Mouse (Mus musculus) hindlimb bud, embryonic 11.5 days (tissue): ENCODE data around the gene Lim2.

Experiments
- DNase-seq: peaks from one replicate; pipeline ENCODE4 v3.0.0-alpha.2; 2012; ENCODE audit warnings: low read depth, low spot score; ENCODE audit errors: extremely low spot score

Lim2 gene

GRCm38 (mm10) chr7:43443126-43443916 is 15.9 kb downstream of the Lim2 start:
- peak; percentile 41 for DNase-seq

GRCm38 (mm10) chr7:43443917-43444293 is 16.4 kb downstream of the Lim2 start, which contains the start of the genes Etfb and Gm45233:
Etfb (plus strand) TSS chr7:43444083.
Gm45233 (plus strand) TSS chr7:43444128.
- DNase-seq = peak; percentile 83

- DNase-seq = no peak
Observed at GRCm38 (mm10) chr7:43447801-43448200, 20.3 kb downstream of the Lim2 start.

- no peak for DNase-seq
Observed at GRCm38 (mm10) chr7:43448246-43448645, 20.8 kb downstream of the Lim2 start.

GRCm38 (mm10) chr7:43449811-43450210 is 22.3 kb downstream of the Lim2 start:
- no peak for DNase-seq

GRCm38 (mm10) chr7:43451726-43452125 is 24.3 kb downstream of the Lim2 start:
- DNase-seq = no peak

GRCm38 (mm10) chr7:43452609-43453008 is 25.1 kb downstream of the Lim2 start:
- DNase-seq = no peak

- DNase-seq = no peak
Observed at GRCm38 (mm10) chr7:43453599-43454355, 26.3 kb downstream of the Lim2 start.

GRCm38 (mm10) chr7:43454371-43454770 is 26.9 kb downstream of the Lim2 start:
- DNase-seq = no peak

- DNase-seq = no peak
Observed at GRCm38 (mm10) chr7:43462851-43463250, 35.4 kb downstream of the Lim2 start, which contains the start of gene Vsig10l. Vsig10l (plus strand) TSS chr7:43463151.

- no peak for DNase-seq
Observed at GRCm38 (mm10) chr7:43463976-43464375, 36.5 kb downstream of the Lim2 start.

GRCm38 (mm10) chr7:43464864-43465343 is 37.4 kb downstream of the Lim2 start:
- no peak for DNase-seq

GRCm38 (mm10) chr7:43465344-43466098 is 38.1 kb downstream of the Lim2 start:
- DNase-seq = peak; percentile 26

- DNase-seq = no peak
Observed at GRCm38 (mm10) chr7:43466099-43466694, 38.7 kb downstream of the Lim2 start.

GRCm38 (mm10) chr7:43470373-43470772 is 42.9 kb downstream of the Lim2 start:
- DNase-seq = no peak

GRCm38 (mm10) chr7:43475706-43476105 is 48.2 kb downstream of the Lim2 start:
- no peak for DNase-seq

GRCm38 (mm10) chr7:43476376-43476775 is 48.9 kb downstream of the Lim2 start:
- no peak for DNase-seq

- no peak for DNase-seq
Observed at GRCm38 (mm10) chr7:43481191-43481590, 53.7 kb downstream of the Lim2 start.

- DNase-seq = no peak
Observed at GRCm38 (mm10) chr7:43482090-43482716, 54.7 kb downstream of the Lim2 start.

- DNase-seq = no peak
Observed at GRCm38 (mm10) chr7:43483236-43483635, 55.8 kb downstream of the Lim2 start.
